8 mouse cellular contexts compared by ENCODE assay signal in genomic region chr3:14869779-14870178, GRCm38 (mm10). TPM values are rescaled to one million over a fixed set of nuclear protein-coding genes. Genes with fewer than 3 reads are reported as not detected.
A peak's percentile ranks its signal among the peaks of the same experiment; 100 is the strongest.
DNase-seq lines count a peak whose midpoint lies in the region; ATAC-seq and TF ChIP-seq lines count a peak whose summit lies in the region.

No protein-coding gene starts in this region.

- no peak overlapping the region for H3K27ac ChIP-seq in bone marrow, adult 2 months (ENCODE audit: control insufficient read depth, insufficient read depth, low read depth, low read length, poor library complexity)
- no peak overlapping the region for H3K27ac ChIP-seq in heart, embryonic 16.5 days (ENCODE audit: low read length)
- no peak overlapping the region for H3K27ac ChIP-seq in lung, postnatal 0 days (ENCODE audit: low read length)

- no peak overlapping the region for H3K4me3 ChIP-seq in E14TG2a.4 (replicated peaks; ENCODE audit: low read length)
- peak overlapping the region; percentile 32 for H3K4me3 ChIP-seq in bone marrow, adult 2 months (replicated peaks; ENCODE audit: control insufficient read depth, low read depth, low read length)
- peak overlapping the region; percentile 56 for H3K4me3 ChIP-seq in erythroblast, embryonic 14.5 days (replicated peaks)
- H3K4me3 ChIP-seq in heart, embryonic 16.5 days (ENCODE audit: low read length), result peak overlapping the region; percentile 40
- H3K4me3 ChIP-seq in lung, postnatal 0 days (ENCODE audit: low read depth, low read length), result peak overlapping the region; percentile 31

- peak; percentile 77 to 82 for DNase-seq in kidney, postnatal 25 days
- DNase-seq in lung, postnatal 0 days (ENCODE audit: low spot score), result peak; percentile 92
- peak; percentile 38 for DNase-seq in ovary, postnatal 10 days (ENCODE audit: low spot score)
- DNase-seq in thymus, postnatal 10 days (ENCODE audit: low spot score in 2 of 2), result peak; percentile 63 to 81

- TF ChIP-seq POLR2A in bone marrow, adult 2 months (IDR thresholded peaks at IDR 0.05; ENCODE audit: borderline replicate concordance, control insufficient read depth, low read depth, low read length), result no peak

- H3K9me3 ChIP-seq in E14TG2a.4 (ENCODE audit: low read length), result peaks cover 6% of the 10 kb centered on the region
- no peaks in the 10 kb centered on the region for H3K9me3 ChIP-seq in erythroblast, embryonic 14.5 days (ENCODE audit: control insufficient read depth, low read length)
- H3K9me3 ChIP-seq in heart, embryonic 16.5 days (replicated peaks; ENCODE audit: control insufficient read depth, low read length), result no peaks in the 10 kb centered on the region
- no peaks in the 10 kb centered on the region for H3K9me3 ChIP-seq in lung, postnatal 0 days (ENCODE audit: low read length)

- H3K36me3 ChIP-seq in E14TG2a.4 (ENCODE audit: insufficient read depth, low read length), result peaks cover 5% of the 10 kb centered on the region; the same call in 1 of the 2 replicates
- no peaks in the 10 kb centered on the region; the same call in 1 of the 2 replicates for H3K36me3 ChIP-seq in erythroblast, embryonic 14.5 days (ENCODE audit: control insufficient read depth)
- no peaks in the 10 kb centered on the region for H3K36me3 ChIP-seq in heart, embryonic 16.5 days (ENCODE audit: control insufficient read depth, insufficient read depth)
- H3K36me3 ChIP-seq in lung, postnatal 0 days (ENCODE audit: insufficient read depth, low read length), result no peaks in the 10 kb centered on the region

- H3K27me3 ChIP-seq in E14TG2a.4 (ENCODE audit: insufficient read depth, low read length), result no peaks in the 10 kb centered on the region
- H3K27me3 ChIP-seq in erythroblast, embryonic 14.5 days (ENCODE audit: control insufficient read depth), result no peaks in the 10 kb centered on the region
- H3K27me3 ChIP-seq in heart, embryonic 16.5 days (ENCODE audit: control insufficient read depth, insufficient read depth, low read length), result no peaks in the 10 kb centered on the region
- no peaks in the 10 kb centered on the region for H3K27me3 ChIP-seq in lung, postnatal 0 days (replicated peaks; ENCODE audit: insufficient read depth, low read length)

- peaks cover 14% of the 10 kb centered on the region for H3K4me1 ChIP-seq in E14TG2a.4 (replicated peaks; ENCODE audit: low read depth, low read length)
- peaks cover 3% of the 10 kb centered on the region; the same call in 1 of the 2 replicates for H3K4me1 ChIP-seq in bone marrow, adult 2 months (ENCODE audit: control insufficient read depth, insufficient read depth, low read length)
- H3K4me1 ChIP-seq in erythroblast, embryonic 14.5 days (ENCODE audit: control insufficient read depth), result peaks cover 29% of the 10 kb centered on the region
- H3K4me1 ChIP-seq in heart, embryonic 16.5 days (ENCODE audit: control insufficient read depth, insufficient read depth, low read length), result no peaks in the 10 kb centered on the region
- H3K4me1 ChIP-seq in lung, postnatal 0 days (ENCODE audit: insufficient read depth, low read depth, low read length), result no peaks in the 10 kb centered on the region

- TF ChIP-seq EP300 in lung, postnatal 0 days (IDR thresholded peaks at IDR 0.05), result no peak

- H3K9ac ChIP-seq in heart, embryonic 16.5 days (ENCODE audit: low read length), result peak overlapping the region; percentile 55; the same call in 1 of the 2 replicates
- H3K9ac ChIP-seq in lung, postnatal 0 days (replicated peaks; ENCODE audit: low read depth), result no peak overlapping the region

- WGBS in bone marrow, adult 2 months, result 9% methylated on average over 11 of the region's 11 CpGs
- WGBS in heart, embryonic 16.5 days, result 20% methylated on average over 11 of the region's 11 CpGs
- 23% methylated on average over 11 of the region's 11 CpGs for WGBS in lung, postnatal 0 days

- TF ChIP-seq CTCF in E14TG2a.4 (conservative IDR thresholded peaks at IDR 0.05; ENCODE audit: low read length), result peak; percentile 70
- peak; percentile 85 for TF ChIP-seq CTCF in bone marrow, adult 2 months (IDR thresholded peaks at IDR 0.05; ENCODE audit: control insufficient read depth, insufficient read depth, low read length)
- TF ChIP-seq CTCF in lung, postnatal 0 days (IDR thresholded peaks at IDR 0.05), result peak; percentile 89

- ATAC-seq in heart, embryonic 16.5 days (replicated peaks; ENCODE audit: extremely low read depth, insufficient read depth, low FRiP score), result no peak
- peak; percentile 83 for ATAC-seq in lung, postnatal 0 days

- H3K4me2 ChIP-seq in heart, embryonic 16.5 days (ENCODE audit: low read depth, low read length), result peak overlapping the region; percentile 59
- peak overlapping the region; percentile 55 for H3K4me2 ChIP-seq in lung, postnatal 0 days (replicated peaks; ENCODE audit: low read depth, low read length)

RNA-seq across cellular contexts. Expression of gene Car3, which starts 6.5 kb away (rescaled TPM):
- polyA plus RNA-seq in bone marrow, adult 2 months (2011; ENCODE audit: insufficient read depth, insufficient read length, low replicate concordance, missing spikeins), result 19.2 and 25.4 TPM in 2 replicates
- 0.10 and 0.23 TPM in 2 replicates for polyA plus RNA-seq in erythroblast, embryonic 14.5 days (2012)
- polyA plus RNA-seq in heart, embryonic 16.5 days (2015; fragmentation: Nextera tagmentation; extraction: Ambion mirVana), result 5.4 and 9.1 TPM in 2 replicates
- 0.13 and 0.14 TPM in 2 replicates for polyA plus RNA-seq in lung, postnatal 0 days (2015; fragmentation: Nextera tagmentation; extraction: Ambion mirVana)

RNA-seq across cellular contexts. Expression of gene Car2, which starts 16.3 kb away (rescaled TPM):
- 455 and 1,276 TPM in 2 replicates for polyA plus RNA-seq in bone marrow, adult 2 months (2011; ENCODE audit: insufficient read depth, insufficient read length, low replicate concordance, missing spikeins)
- 122 and 268 TPM in 2 replicates for polyA plus RNA-seq in erythroblast, embryonic 14.5 days (2012)
- 39.5 and 59.6 TPM in 2 replicates for polyA plus RNA-seq in heart, embryonic 16.5 days (2015; fragmentation: Nextera tagmentation; extraction: Ambion mirVana)
- 358 and 359 TPM in 2 replicates for polyA plus RNA-seq in lung, postnatal 0 days (2015; fragmentation: Nextera tagmentation; extraction: Ambion mirVana)

Comparison
In these comparisons a context has a peak if more than half of its experiments do, and no peak if none do; other contexts are left out.
1. DNase-seq: peak in every context shown above with its lines; median percentile 92 in lung, postnatal 0 days; 80 in kidney, postnatal 25 days; 72 in thymus, postnatal 10 days; 38 in ovary, postnatal 10 days.